Mouse (Mus musculus) embryonic fibroblast, embryonic 13.5 days (primary cell): Measurements from ENCODE around the gene Lrrc39.

ENCODE experiments used
- CTCF ChIP-seq: IDR thresholded peaks from 2 replicates; pipeline ENCODE4 v1.5.1; 2011; ENCODE audit warnings: mild to moderate bottlenecking, control low read depth, low read length, moderate library complexity, borderline replicate concordance; ENCODE audit not compliant: insufficient read depth
- POLR2A ChIP-seq: IDR thresholded peaks from 2 replicates; pipeline ENCODE4 v1.6.1; 2011; ENCODE audit warnings: low read depth, mild to moderate bottlenecking, control low read depth, low read length, moderate library complexity

DNA sequence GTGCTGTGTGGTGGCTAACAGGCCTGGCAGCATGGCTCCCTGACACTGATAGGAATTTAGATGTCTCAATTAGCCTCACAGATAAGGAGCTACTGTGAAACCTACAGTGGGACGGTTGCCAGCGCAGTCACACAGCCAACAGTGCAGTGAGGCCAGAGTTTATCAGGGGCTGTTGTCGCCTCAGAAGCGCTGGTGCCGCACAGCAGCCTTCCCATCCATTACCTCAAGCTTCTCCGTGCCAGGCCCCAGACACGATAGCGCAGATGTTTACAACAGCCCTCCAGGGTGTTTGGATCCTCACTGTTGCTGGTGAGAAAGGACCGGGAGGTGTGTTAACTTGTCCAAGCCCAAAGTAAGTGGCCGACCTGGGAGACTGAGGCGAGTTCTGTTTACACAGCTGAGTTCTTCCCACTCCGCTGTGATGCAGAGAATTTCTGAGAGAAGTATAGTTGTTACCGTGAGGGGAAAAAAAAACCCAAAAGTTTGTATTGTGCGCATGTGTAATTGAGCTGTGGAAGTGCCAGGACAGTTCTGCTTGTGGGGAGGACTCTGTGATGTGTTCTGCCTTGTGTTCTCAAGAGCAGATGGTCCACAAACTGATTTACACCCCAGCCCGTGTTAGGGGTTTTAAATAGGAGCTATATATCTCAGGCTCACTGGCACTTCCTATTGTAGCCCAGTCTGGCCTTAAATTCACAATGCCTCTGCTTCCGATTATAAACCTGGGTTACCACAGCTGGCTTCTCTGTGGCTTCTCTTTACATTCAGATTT, 26.2 kb upstream of the Lrrc39 start:
- TF ChIP-seq CTCF (no peak), POLR2A (no peak)
